Mouse (Mus musculus): ENCODE measurements around the gene Gm11549. TPM values are rescaled to one million over a fixed set of nuclear protein-coding genes. Genes with fewer than 3 reads are reported as not detected.

Gm11549 gene
- polyA plus RNA-seq, 1 experiment from 2014 or later, result not detected

DNA sequence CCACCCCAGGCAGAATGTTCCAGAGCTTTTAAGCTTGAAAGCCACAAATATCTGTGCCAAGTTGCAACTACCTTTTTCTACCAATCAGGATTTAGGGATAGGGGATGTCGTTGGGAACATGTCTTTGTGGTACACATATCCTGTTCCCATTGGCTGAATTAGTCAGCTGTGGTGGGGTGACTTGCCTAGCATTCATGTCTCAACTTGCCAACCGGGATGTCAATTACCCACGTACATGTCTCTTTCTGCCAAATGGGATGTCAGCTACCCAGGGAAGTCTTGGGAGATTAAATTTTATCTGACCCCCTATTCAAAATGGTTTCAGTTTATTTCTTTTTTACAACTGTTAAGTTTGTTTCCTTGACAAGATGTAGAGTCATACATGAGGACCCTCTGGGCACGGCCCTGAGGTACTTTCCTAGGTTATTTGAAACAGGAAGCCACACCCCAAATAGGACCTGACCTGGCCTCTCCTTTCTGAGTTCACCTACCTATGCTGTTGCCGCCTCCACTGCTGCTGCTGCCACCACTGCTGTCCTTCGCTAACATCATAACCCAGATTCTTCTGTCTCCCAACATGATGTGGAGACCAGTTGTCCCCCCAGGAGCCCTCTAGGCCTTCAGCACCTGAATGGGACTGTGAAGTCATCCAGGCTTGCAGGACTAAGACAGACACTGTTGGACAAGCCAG lies 32.6 kb downstream of the Gm11549 start:
- H3K27ac ChIP-seq (replicated peaks), result no peak overlapping the region
- H3K27me3 ChIP-seq (replicated peaks; ENCODE audit: low read depth, poor library complexity, severe bottlenecking), result no peaks in the 10 kb centered on the region

DNA sequence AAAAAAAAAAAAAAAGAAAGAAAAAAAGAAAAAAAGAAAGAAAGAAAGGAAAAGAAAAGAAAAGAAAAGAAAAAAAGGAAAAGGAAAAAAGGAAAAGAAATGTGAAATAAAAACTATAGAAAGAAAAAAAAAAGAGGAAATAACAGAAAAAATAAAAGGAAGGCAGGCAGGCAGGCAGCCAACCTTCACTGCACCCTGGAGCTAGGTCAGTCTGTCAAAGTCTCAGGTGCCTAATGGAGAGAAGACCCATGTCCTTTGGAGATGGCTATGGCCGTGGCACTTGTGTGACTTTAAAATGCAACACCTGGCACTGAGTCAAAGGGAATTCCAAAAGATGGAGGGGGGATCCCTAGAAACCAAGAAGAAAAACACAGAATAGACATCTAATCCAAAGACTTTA lies 33.2 kb downstream of the Gm11549 start:
- Histone ChIP-seq H3K27ac (replicated peaks) (no peak overlapping the region), H3K4me3 (no peak overlapping the region), H3K27me3 (replicated peaks; ENCODE audit: low read depth, poor library complexity, severe bottlenecking) (no peaks in the 10 kb centered on the region), H3K9me3 (no peaks in the 10 kb centered on the region), H3K36me3 (replicated peaks) (no peaks in the 10 kb centered on the region), H3K4me1 (0 out of 2 replicates have a peak, but pooled peaks cover 3% of the 10 kb centered on the region)
- 84% methylated on average over 1 of the region's 1 CpGs for WGBS
- no peak for DNase-seq (ENCODE audit: low spot score)

More for the DNA sequence above, 32.6 kb downstream of the Gm11549 start:
- Histone ChIP-seq H3K9me3 (no peaks in the 10 kb centered on the region), H3K36me3 (replicated peaks) (no peaks in the 10 kb centered on the region), H3K4me3 (no peak overlapping the region), H3K4me1 (0 out of 2 replicates have a peak, but pooled peaks cover 3% of the 10 kb centered on the region)
- DNase-seq (ENCODE audit: low spot score), result no peak
- WGBS, result 87% methylated on average over 6 of the region's 6 CpGs

GRCm38 (mm10) chr3:36486881-36487280 lies 34.7 kb downstream of the Gm11549 start:
- 92% methylated on average over 6 of the region's 6 CpGs for WGBS
- no peak overlapping the region for H3K27ac ChIP-seq (replicated peaks)
- no peaks in the 10 kb centered on the region for H3K9me3 ChIP-seq
- no peaks in the 10 kb centered on the region for H3K27me3 ChIP-seq (replicated peaks; ENCODE audit: low read depth, poor library complexity, severe bottlenecking)
- no peak for DNase-seq (ENCODE audit: low spot score)
- H3K36me3 ChIP-seq (replicated peaks), result no peaks in the 10 kb centered on the region
- H3K4me3 ChIP-seq, result no peak overlapping the region
- H3K4me1 ChIP-seq, result peaks cover 17% of the 10 kb centered on the region

- H3K27me3 ChIP-seq (replicated peaks; ENCODE audit: low read depth, poor library complexity, severe bottlenecking), result no peaks in the 10 kb centered on the region
- peaks cover 22% of the 10 kb centered on the region for H3K4me1 ChIP-seq
- no peak overlapping the region for H3K27ac ChIP-seq (replicated peaks)
- no peak overlapping the region for H3K4me3 ChIP-seq
- no peaks in the 10 kb centered on the region for H3K36me3 ChIP-seq (replicated peaks)
- no peak for DNase-seq (ENCODE audit: low spot score)
- H3K9me3 ChIP-seq, result no peaks in the 10 kb centered on the region
- 40% methylated on average over 6 of the region's 6 CpGs for WGBS
These were observed 35.4 kb downstream of the Gm11549 start for GRCm38 (mm10) chr3:36486176-36486575.

DNA sequence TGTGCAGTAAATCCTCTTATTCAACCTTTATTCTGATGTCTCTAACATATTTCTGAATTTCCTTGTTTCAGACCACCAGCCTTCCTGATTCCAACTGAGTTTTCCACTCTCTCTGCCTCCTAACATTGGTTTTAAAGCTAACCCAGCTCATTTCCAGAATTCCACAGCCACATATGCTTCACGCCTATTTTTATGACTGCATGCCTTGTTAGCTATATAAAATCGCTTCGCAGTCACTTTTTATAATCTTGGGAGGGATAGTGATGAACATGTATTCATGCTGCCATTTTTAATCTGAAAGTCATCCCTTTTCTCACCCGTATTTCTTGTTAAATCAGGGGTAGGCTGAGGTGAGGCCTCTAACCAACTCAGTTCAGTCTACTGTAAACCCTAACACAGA lies 37.3 kb downstream of the Gm11549 start:
- H3K27ac ChIP-seq (replicated peaks), result no peak overlapping the region
- H3K4me1 ChIP-seq, result peaks cover 22% of the 10 kb centered on the region
- H3K4me3 ChIP-seq, result no peak overlapping the region
- no peaks in the 10 kb centered on the region for H3K36me3 ChIP-seq (replicated peaks)
- no peaks in the 10 kb centered on the region for H3K9me3 ChIP-seq
- no peak for DNase-seq (ENCODE audit: low spot score)
- WGBS, result 91% methylated on average over 4 of the region's 4 CpGs
- no peaks in the 10 kb centered on the region for H3K27me3 ChIP-seq (replicated peaks; ENCODE audit: low read depth, poor library complexity, severe bottlenecking)

DNA sequence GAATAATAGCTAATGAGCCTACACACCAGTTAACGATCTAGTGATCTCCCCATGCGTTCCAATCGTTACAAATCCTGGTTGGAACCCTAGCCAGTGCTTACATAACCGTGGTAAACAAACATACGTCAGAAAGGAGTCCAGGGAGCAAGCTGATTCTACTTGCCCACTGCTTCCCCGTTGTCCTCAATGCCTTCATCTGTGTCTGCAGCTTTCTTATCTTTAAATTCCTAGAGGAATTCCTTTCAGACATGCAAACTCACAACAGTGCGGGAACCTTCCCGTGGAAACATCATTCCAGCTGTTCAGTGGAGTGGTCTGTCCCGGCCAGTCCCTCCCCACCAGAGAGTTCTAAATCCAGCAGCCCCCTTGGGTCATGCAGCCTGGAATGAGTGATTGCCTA lies 38.7 kb downstream of the Gm11549 start:
- Histone ChIP-seq H3K4me1 (peaks cover 22% of the 10 kb centered on the region), H3K9me3 (no peaks in the 10 kb centered on the region), H3K4me3 (no peak overlapping the region), H3K27ac (replicated peaks) (no peak overlapping the region), H3K36me3 (replicated peaks) (no peaks in the 10 kb centered on the region), H3K27me3 (replicated peaks; ENCODE audit: low read depth, poor library complexity, severe bottlenecking) (no peaks in the 10 kb centered on the region)
- 50% methylated on average over 9 of the region's 9 CpGs for WGBS
- DNase-seq (ENCODE audit: low spot score), result no peak

- peaks cover 23% of the 10 kb centered on the region for H3K4me1 ChIP-seq
These were observed 39.8 kb downstream of the Gm11549 start for GRCm38 (mm10) chr3:36481776-36482193.

DNA sequence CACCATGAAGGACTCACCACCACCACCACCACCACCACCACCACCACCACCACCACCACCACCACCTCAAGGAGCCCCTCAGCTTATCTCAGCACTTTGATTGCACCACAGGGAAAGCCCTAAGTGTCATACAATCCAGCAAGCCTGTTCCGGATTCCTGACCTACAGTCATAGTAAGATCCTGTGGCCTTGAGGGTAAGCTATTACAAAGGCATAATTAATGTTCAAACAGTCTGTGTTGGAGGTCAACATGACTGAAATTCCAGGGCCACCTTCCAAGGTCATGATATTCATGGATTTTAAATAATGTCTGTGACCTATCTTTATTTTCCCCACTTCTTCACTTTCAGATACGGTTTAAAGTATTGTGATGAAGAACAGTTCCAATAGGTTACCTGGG lies 41.1 kb downstream of the Gm11549 start:
- no peaks in the 10 kb centered on the region for H3K27me3 ChIP-seq (replicated peaks; ENCODE audit: low read depth, poor library complexity, severe bottlenecking)
- no peaks in the 10 kb centered on the region for H3K36me3 ChIP-seq (replicated peaks)
- H3K4me3 ChIP-seq, result no peak overlapping the region
- H3K9me3 ChIP-seq, result no peaks in the 10 kb centered on the region
- H3K4me1 ChIP-seq, result peaks cover 28% of the 10 kb centered on the region
- DNase-seq (ENCODE audit: low spot score), result no peak
- no peak overlapping the region; the same call in 1 of the 2 replicates for H3K27ac ChIP-seq (replicated peaks)
- 79% methylated on average over 2 of the region's 2 CpGs for WGBS

More at GRCm38 (mm10) chr3:36481776-36482193, 39.8 kb downstream of the Gm11549 start:
- DNase-seq (ENCODE audit: low spot score), result peak; percentile 65
- no peaks in the 10 kb centered on the region for H3K9me3 ChIP-seq
- WGBS, result 5% methylated on average over 11 of the region's 11 CpGs
- peak overlapping the region; percentile 76 for H3K27ac ChIP-seq (replicated peaks)
- no peaks in the 10 kb centered on the region for H3K36me3 ChIP-seq (replicated peaks)
- H3K27me3 ChIP-seq (replicated peaks; ENCODE audit: low read depth, poor library complexity, severe bottlenecking), result no peaks in the 10 kb centered on the region
- 0 out of 2 replicates have a peak overlapping the region, but pooled peaks have one; percentile 3 for H3K4me3 ChIP-seq

DNA sequence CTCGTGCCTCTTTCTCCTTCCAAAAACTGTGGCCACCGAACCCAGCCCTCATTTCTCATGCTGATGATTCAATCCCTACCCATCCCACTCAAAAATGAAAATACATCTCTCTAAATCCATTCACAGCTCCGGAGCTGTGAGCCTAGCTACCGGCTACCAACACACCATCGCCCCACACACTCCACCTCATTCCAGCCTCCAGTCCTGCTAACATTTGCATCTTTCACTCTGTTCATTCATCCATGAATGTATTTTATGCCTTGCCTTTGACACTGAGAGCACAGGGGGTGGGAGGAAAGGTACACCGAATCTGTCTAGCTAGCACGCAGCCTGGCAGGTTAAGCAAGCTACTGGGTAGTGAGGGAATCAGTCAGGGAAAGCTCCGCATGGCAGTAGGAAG lies 42.8 kb downstream of the Gm11549 start:
- Histone ChIP-seq H3K4me3 (no peak overlapping the region), H3K9me3 (no peaks in the 10 kb centered on the region), H3K27ac (replicated peaks) (no peak overlapping the region), H3K27me3 (replicated peaks; ENCODE audit: low read depth, poor library complexity, severe bottlenecking) (no peaks in the 10 kb centered on the region), H3K4me1 (peaks cover 34% of the 10 kb centered on the region), H3K36me3 (replicated peaks) (no peaks in the 10 kb centered on the region)
- WGBS, result 84% methylated on average over 8 of the region's 8 CpGs
- DNase-seq (ENCODE audit: low spot score), result no peak

- peak overlapping the region; percentile 68 for H3K4me3 ChIP-seq
- H3K27ac ChIP-seq (replicated peaks), result peak overlapping the region; percentile 79
- no peaks in the 10 kb centered on the region for H3K36me3 ChIP-seq (replicated peaks)
- 34% methylated on average over 20 of the region's 20 CpGs for WGBS
- H3K9me3 ChIP-seq, result no peaks in the 10 kb centered on the region
- H3K27me3 ChIP-seq (replicated peaks; ENCODE audit: low read depth, poor library complexity, severe bottlenecking), result no peaks in the 10 kb centered on the region
- no peak for DNase-seq (ENCODE audit: low spot score)
- peaks cover 16% of the 10 kb centered on the region for H3K4me1 ChIP-seq
These were observed 45.1 kb downstream of the Gm11549 start for GRCm38 (mm10) chr3:36476261-36477155.

DNA sequence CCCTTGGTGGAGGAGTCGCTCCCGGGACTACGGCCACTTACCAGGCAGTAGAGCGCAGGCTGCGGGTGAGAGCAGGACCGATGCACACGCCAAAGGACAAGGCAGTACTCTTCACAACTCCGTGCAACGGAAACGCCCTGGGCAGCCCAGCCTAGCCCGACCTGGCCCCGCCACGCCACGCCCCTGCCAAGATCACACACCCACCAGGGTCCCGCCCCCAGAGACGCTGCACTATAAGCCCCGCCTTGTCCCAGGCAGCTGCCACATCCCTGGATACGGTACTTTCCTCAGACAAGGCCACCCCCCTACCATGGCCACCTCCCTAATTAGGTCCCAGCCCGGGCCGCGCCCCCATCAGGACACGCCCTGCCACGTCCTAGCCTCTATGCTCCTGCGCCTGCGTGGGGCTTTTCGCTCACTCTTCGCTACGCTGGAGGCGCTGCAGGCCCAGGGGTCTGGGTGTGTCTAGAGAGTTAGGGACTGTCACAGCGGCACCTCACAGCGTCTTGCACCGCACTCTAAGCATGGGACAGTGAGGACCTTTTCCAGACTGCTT lies 46.0 kb downstream of the Gm11549 start, which contains the start of the genes Anxa5 and 1810062G17Rik:
Gene Anxa5 (minus strand): TSS at position 363 of the 556 bp plus-strand sequence.
Gene 1810062G17Rik (plus strand): TSS at position 406 of the 556 bp plus-strand sequence.
- Histone ChIP-seq H3K36me3 (replicated peaks) (no peaks in the 10 kb centered on the region), H3K4me1 (peaks cover 15% of the 10 kb centered on the region), H3K27me3 (replicated peaks; ENCODE audit: low read depth, poor library complexity, severe bottlenecking) (no peaks in the 10 kb centered on the region), H3K27ac (replicated peaks) (peak within 1 kb of the TSS; percentile 79), H3K9me3 (no peaks in the 10 kb centered on the region), H3K4me3 (peak within 1 kb of the TSS; percentile 68)
- WGBS, result under 1% methylated on average over 32 of the region's 32 CpGs
- peak; percentile 96 for DNase-seq (ENCODE audit: low spot score)

- peak overlapping the region; percentile 68 for H3K4me3 ChIP-seq
- H3K27ac ChIP-seq (replicated peaks), result peak overlapping the region; percentile 79
- no peaks in the 10 kb centered on the region for H3K9me3 ChIP-seq
- no peak for DNase-seq (ENCODE audit: low spot score)
- H3K27me3 ChIP-seq (replicated peaks; ENCODE audit: low read depth, poor library complexity, severe bottlenecking), result no peaks in the 10 kb centered on the region
- WGBS, result 3% methylated on average over 24 of the region's 24 CpGs
- peaks cover 15% of the 10 kb centered on the region for H3K4me1 ChIP-seq
- H3K36me3 ChIP-seq (replicated peaks), result no peaks in the 10 kb centered on the region
These were observed 46.6 kb downstream of the Gm11549 start for GRCm38 (mm10) chr3:36474938-36475483.
